Mouse (Mus musculus) left cerebral cortex, adult 2 months (tissue): ENCODE measurements around the gene Manbal. TPM values are rescaled to one million over a fixed set of nuclear protein-coding genes. Genes with fewer than 3 reads are reported as not detected.
A peak's percentile ranks its signal among the peaks of the same experiment; 100 is the strongest.

ENCODE experiments used
- DNase-seq, 2 experiments: peaks; one replicate each; pipeline ENCODE4 v3.0.0; 2021 to 2022; ENCODE audit warnings: low spot score in 2 of 2, mixed read lengths in 1 of 2; ENCODE audit errors: extremely low spot score in 1 of 2
- H3K27ac ChIP-seq: fragments of 200-600 bp; 2 replicates; pipeline ENCODE4 v1.8.1; 2022
- H3K4me3 ChIP-seq: fragments of 200-600 bp; 2 replicates; pipeline ENCODE4 v1.8.1; 2022
- CTCF ChIP-seq: fragments of 200-600 bp; IDR thresholded peaks from 2 replicates; pipeline ENCODE4 v1.8.1; 2022; ENCODE audit warnings: antibody characterized with exemption, mild to moderate bottlenecking, moderate library complexity
- intact Hi-C: fragments of 180-260 bp; cut with DNase I; formaldehyde crosslinking; loops from one replicate; pipeline ENCODE4 v1.15.1; 2025
- total RNA-seq, 2 experiments: library from RNA; stranded (reverse); gene quantifications; 2 replicates each; pipeline ENCODE4 v1.2.3; 2021

Gene Manbal
- total RNA-seq, 2 experiments from 2014 or later: 57.3 to 58.1 TPM

DNA sequence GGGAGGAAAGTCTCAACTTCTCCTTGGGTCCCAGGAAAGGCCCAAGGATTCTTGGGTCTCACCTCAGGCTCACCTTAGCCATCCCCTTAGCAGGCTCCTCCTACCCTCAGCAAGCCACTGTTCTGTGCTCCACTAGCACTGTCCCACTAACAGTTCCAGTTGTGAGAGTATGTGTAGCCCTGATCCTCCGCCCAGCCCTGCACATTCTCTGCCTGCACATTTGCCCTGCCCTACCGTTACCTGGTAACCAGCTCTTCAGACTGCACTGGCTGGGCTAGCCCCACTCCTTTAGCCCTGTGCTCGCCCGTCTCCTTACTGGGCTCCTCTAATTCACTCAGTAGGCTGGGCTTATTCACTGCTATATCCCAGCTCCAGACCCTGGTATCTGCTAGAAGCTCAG lies 53.0 kb downstream of the Manbal start:
- intact Hi-C loops: no loop called here
- Histone ChIP-seq H3K4me3 (no peak overlapping the region), H3K27ac (no peak overlapping the region)
- TF ChIP-seq CTCF: no peak
- DNase-seq: no peak

DNA sequence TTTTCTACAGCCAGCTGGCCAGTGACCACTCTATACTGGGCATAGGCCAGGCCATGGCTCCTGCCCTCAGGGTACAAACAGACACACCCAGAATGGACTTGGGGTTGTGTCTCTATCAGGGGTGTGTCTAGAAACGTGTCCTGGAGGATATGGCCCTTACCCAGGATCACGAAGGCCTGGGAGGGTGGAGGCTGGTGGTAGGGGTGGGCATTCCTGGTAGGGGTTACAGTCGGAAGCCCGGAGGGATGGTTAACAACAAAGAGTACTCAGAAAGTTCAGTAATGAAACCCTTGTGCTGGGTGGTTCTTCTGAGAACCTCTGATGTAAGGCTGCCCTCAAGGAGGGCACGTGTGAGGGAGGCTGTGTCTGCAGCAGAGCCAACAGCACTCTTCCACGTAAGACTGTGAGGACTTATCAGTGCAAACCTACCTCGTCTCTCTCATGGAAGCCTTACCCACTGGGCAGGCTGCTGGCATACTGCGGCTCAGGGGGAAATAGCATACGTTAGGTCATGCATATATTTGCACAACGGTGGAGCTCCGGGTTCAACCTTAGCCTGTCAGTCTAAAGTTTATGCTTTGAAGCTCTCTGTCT lies 54.8 kb downstream of the Manbal start:
- Histone ChIP-seq H3K27ac (no peak overlapping the region), H3K4me3 (no peak overlapping the region)
- no peak for TF ChIP-seq CTCF
- intact Hi-C loops: no loop called here
- DNase-seq: no peak

GRCm38 (mm10) chr2:157422854-157423705 lies 55.7 kb downstream of the Manbal start:
- TF ChIP-seq CTCF: no peak
- peak overlapping the region; percentile 85 for H3K4me3 ChIP-seq
- H3K27ac ChIP-seq: peak overlapping the region; percentile 94
- intact Hi-C loops: no loop called here
- no peak for DNase-seq

DNA sequence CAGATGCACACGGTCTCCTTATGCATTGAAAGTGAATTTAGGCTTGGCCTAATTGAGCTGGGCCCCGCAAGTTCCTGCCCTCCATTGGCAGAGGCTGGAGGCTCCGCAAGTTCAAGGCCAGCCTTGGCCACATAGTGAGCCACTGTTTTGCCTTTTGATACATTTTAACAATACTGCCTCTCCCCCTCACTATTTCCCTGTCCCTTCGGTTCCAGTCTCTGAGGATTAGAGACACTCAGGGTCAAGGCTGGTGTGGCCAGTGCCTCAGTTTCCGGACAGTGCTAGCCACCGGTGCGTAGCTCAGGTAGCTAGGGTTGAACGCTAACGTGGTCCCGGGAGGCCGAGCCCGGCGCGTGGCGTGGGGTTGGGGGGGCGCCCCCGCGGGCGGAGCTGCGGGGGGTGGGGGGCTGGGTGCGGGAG lies 56.3 kb downstream of the Manbal start:
- H3K27ac ChIP-seq: peak overlapping the region; percentile 94
- intact Hi-C loops: no loop called here
- no peak for DNase-seq
- TF ChIP-seq CTCF: no peak
- peak overlapping the region; percentile 85 for H3K4me3 ChIP-seq

DNA sequence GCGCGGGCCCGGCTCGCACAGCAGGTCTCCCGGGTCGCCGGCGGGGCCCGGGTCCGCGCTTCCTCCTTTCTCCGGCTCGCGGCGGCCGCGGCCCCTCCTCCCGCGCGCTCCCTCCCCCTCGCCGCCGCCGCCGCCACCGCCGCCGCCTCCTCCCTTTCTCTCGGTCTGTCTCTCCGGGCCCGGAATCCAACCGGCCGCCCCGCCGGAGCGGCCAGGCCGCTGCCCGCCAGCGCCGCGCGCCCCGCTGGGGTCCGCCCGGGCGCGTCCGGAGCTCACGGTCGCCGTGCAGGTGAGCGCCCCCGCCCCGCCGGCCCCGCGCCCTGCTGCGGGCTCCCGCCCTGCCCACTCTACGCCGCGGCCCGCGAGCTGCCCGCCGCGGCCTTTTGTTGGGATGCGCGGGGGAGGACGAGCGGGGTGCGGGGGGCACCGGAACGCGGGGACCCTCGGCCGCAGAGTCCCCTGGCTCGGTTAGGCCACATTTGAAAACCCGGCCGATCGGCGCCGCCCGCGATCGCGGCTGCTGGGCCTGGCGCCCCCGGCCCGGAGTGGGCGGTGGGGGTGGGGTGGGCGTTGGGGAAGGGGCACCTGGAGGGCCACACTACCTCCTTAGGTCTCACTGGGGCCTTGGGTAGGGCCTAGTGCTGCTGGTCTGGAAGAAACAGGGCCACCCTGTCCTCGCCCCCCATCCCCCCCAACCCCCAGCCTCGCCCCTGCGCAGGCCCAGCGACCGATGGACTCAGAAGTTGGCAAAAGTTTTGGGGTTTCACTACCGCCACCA lies 56.9 kb downstream of the Manbal start:
- no peak for TF ChIP-seq CTCF
- intact Hi-C loops: no loop called here
- DNase-seq: peak; percentile 45 to 55
- peak overlapping the region; percentile 85 for H3K4me3 ChIP-seq
- H3K27ac ChIP-seq: peak overlapping the region; percentile 94

DNA sequence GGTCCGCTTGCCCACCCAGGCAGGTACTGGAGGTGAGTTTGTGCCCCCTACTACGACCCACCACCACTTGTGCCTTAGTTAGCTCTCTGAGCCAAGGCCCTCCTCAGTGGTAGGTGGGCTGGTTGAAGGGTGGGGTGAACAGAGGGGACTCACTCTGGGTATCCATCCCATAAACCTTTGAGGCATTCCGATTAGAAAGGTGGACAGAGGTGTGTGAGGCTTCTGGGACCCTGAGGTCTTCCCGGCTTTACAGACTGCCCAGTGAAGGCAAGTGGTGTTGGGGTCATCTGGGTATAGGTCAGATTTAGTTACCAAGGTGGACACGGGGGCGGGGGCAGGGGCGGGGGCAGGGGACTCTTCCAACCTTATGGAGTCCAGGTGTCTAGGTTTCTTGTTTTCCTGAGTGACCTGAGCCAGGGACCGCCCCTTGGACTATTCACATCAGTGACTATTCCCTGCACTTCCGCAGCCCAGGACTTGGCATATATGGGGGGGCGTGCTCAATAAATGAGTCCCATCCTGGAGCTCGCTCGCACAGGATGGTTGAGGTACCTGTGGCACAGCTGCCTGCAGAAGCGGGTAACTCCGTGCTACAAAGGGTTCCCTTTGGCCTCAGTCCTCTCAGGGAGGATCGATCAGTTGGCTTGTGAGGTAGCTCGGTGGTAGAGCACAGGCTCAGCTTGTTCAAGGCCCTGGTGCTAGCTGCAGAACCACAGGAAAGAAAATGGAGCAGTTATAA lies 57.7 kb downstream of the Manbal start:
- TF ChIP-seq CTCF: no peak
- Histone ChIP-seq H3K27ac (peak overlapping the region; percentile 94), H3K4me3 (peak overlapping the region; percentile 85)
- intact Hi-C loops: no loop called here
- no peak for DNase-seq

GRCm38 (mm10) chr2:157425643-157425988 lies 58.2 kb downstream of the Manbal start:
- Histone ChIP-seq H3K4me3 (peak overlapping the region; percentile 85), H3K27ac (peak overlapping the region; percentile 94; the same call in 1 of the 2 replicates)
- intact Hi-C loops: no loop called here
- DNase-seq: no peak
- TF ChIP-seq CTCF: no peak

GRCm38 (mm10) chr2:157426171-157426570 lies 58.8 kb downstream of the Manbal start:
- intact Hi-C loops: no loop called here
- Histone ChIP-seq H3K27ac (peak overlapping the region; percentile 21; the same call in 1 of the 2 replicates), H3K4me3 (no peak overlapping the region; the same call in 1 of the 2 replicates)
- no peak for TF ChIP-seq CTCF
- DNase-seq: no peak

DNA sequence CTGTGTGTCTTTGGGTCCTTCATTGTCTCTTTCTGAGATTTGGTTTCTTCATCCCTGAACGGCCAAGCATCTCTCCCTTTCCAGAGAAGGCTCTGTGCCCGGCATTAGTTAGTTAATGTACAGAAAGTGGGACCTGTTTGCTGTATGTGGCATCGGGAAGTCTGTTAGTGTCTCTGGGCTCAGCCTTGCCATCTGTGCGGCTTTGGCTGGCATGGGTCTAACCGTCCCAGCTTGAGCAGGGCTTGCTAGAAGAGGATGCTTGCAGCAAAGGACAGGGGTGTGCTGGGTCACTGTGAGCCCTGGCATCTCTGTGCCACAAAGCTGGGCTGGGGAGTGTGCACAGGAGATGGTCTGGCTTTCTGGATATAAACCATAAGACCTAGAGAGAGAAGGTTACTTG lies 59.8 kb downstream of the Manbal start:
- intact Hi-C loops: no loop called here
- peak overlapping the region; percentile 21; the same call in 1 of the 2 replicates for H3K27ac ChIP-seq
- no peak overlapping the region for H3K4me3 ChIP-seq
- no peak for TF ChIP-seq CTCF
- no peak for DNase-seq

DNA sequence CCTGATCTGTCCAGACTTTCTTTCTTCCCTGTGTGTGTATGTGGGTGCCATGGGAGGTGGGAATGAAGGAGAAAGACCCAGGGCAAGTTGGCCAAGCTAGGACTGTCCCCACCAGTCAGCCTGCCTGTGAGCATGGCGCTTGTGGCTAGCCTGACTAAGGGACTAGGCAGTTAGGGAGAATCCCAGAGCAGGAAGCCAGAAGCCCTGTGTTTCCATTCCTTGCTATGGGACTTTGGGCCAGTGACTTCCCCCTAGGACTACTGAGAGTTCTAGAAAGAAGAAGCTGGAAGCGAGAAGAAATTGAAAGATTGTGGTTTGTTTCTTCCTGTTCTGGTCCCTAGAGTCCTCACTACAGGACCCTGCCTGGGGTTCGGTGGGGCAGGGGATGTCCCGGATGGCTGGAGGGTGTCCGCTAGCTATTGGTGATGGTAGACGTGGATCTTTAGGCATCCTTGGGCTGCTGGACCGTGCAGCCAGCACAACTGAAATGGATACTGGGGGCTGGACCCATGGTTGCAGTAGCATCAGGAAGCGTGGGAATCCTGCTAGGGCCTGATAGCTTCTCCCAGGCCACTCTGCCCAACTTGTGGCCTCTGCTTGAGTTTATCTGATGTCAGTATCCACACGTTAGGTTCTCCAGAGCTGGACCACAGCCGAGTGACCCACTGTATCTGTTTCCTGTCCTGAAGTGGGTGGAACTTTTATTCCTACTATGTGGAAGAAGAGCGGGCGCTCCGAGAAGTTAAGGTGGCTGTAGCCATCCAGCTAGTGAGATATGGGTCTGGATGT lies 61.2 kb downstream of the Manbal start:
- Histone ChIP-seq H3K27ac (peak overlapping the region; percentile 32; the same call in 1 of the 2 replicates), H3K4me3 (no peak overlapping the region)
- intact Hi-C loops: no loop called here
- TF ChIP-seq CTCF: no peak
- DNase-seq: no peak

GRCm38 (mm10) chr2:157429735-157430134 lies 62.3 kb downstream of the Manbal start:
- TF ChIP-seq CTCF: no peak
- DNase-seq: no peak
- intact Hi-C loops: loop anchor here (2.0 kb wide), 1 partner anchor 27 kb away; no protein-coding TSS in a partner anchor

More at GRCm38 (mm10) chr2:157429735-157430134, 62.3 kb downstream of the Manbal start:
- Histone ChIP-seq H3K27ac (peak overlapping the region; percentile 84), H3K4me3 (no peak overlapping the region)
